Mouse (Mus musculus) G1E (cell line): ENCODE measurements around the gene Il1rl2. TPM values are rescaled to one million over a fixed set of nuclear protein-coding genes. Genes with fewer than 3 reads are reported as not detected.

Source experiments
- ATAC-seq: 2 replicates; pipeline ENCODE4 v1.8.0; 2016; ENCODE audit warnings: mild to moderate bottlenecking; ENCODE audit not compliant: insufficient number of reproducible peaks, poor library complexity, low FRiP score, severe bottlenecking; ENCODE audit errors: extremely low read depth
- DNase-seq: peaks from one replicate; pipeline ENCODE4 v3.0.0; 2012; ENCODE audit warnings: low spot score
- H3K27me3 ChIP-seq: 2 replicates; pipeline ENCODE4 v1.6.1; 2012; ENCODE audit warnings: mild to moderate bottlenecking, low read length, inconsistent platforms; ENCODE audit not compliant: insufficient read depth
- H3K36me3 ChIP-seq: replicated peaks from 2 replicates; pipeline ENCODE3; 2012; ENCODE audit warnings: mild to moderate bottlenecking, inconsistent platforms
- H3K4me1 ChIP-seq: 2 replicates; pipeline ENCODE4 v1.6.1; 2012; ENCODE audit warnings: low read depth, low read length, inconsistent platforms, mixed read lengths; ENCODE audit not compliant: insufficient read depth
- H3K4me3 ChIP-seq: 2 replicates; pipeline ENCODE4 v1.5.1; 2012; ENCODE audit warnings: low read depth, mild to moderate bottlenecking, inconsistent platforms, low read length, moderate library complexity, mixed read lengths
- H3K9me3 ChIP-seq: replicated peaks from 2 replicates; pipeline ENCODE4 v1.6.1; 2012; ENCODE audit warnings: inconsistent platforms
- CTCF ChIP-seq: IDR thresholded peaks from 2 replicates; pipeline ENCODE4 v1.5.1; 2012; ENCODE audit warnings: low read depth, low read length, inconsistent platforms, mixed read lengths
- GATA1 ChIP-seq: IDR thresholded peaks from 2 replicates; pipeline ENCODE4 v1.6.1; 2012; ENCODE audit warnings: borderline replicate concordance, low read length, inconsistent platforms, mixed read lengths
- GATA2 ChIP-seq: IDR thresholded peaks from 2 replicates; pipeline ENCODE4 v1.6.1; 2012; ENCODE audit warnings: low read depth, low read length, inconsistent platforms, borderline replicate concordance
- POLR2AphosphoS5 ChIP-seq: IDR thresholded peaks from 2 replicates; pipeline ENCODE4 v1.6.1; 2012; ENCODE audit warnings: low read depth, low read length, inconsistent platforms; ENCODE audit not compliant: insufficient replicate concordance
- TAL1 ChIP-seq: conservative IDR thresholded peaks from 2 replicates; pipeline ENCODE4 v1.6.1; 2012; ENCODE audit warnings: low read depth, low read length, inconsistent platforms, mixed read lengths
- polyA plus RNA-seq: library from polyadenylated mRNA; stranded (reverse); fragments of >175 nt; gene quantifications from 2 replicates; pipeline ENCODE4 v1.2.3, GENCODE M21; 2012
- total RNA-seq, 2 experiments: library from RNA; stranded (forward) in 1 of 2; stranded (reverse) in 1 of 2; fragments of 200-1000 nt in 1 of 2; fragments of >200 nt in 1 of 2; fragmentation: Nextera tagmentation in 1 of 2; gene quantifications; 2 replicates each; pipeline ENCODE4 v1.2.3; 2014 to 2017

Gene Il1rl2
- 0.83 and 1.2 TPM in 2 replicates for total RNA-seq (2014; fragmentation: Nextera tagmentation)
- 0.12 and 0.33 TPM in 2 replicates for total RNA-seq (2017)
- 0.02 TPM in 1 of 2 replicates, not detected in the other for polyA plus RNA-seq

GRCm38 (mm10) chr1:40324457-40324856 lies at the start of gene Il1rl2:
Gene Il1rl2 (plus strand): TSS chr1:40324610.
- no peaks in the 10 kb centered on the region for H3K36me3 ChIP-seq
- H3K9me3 ChIP-seq, result no peaks in the 10 kb centered on the region
- H3K4me3 ChIP-seq, result no peak within 1 kb of the TSS
- no peak for ATAC-seq
- H3K27me3 ChIP-seq, result peaks cover 33% of the 10 kb centered on the region
- H3K4me1 ChIP-seq, result peaks cover 30% of the 10 kb centered on the region
- TF ChIP-seq POLR2AphosphoS5 (no peak), GATA2 (no peak), TAL1 (no peak), CTCF (no peak), GATA1 (no peak)
- DNase-seq, result no peak

GRCm38 (mm10) chr1:40275285-40276013 lies 49.0 kb upstream of the Il1rl2 start:
- H3K4me1 ChIP-seq, result peaks cover 5% of the 10 kb centered on the region
- TF ChIP-seq TAL1, result no peak
- no peak for TF ChIP-seq GATA2
- no peak for TF ChIP-seq POLR2AphosphoS5
- TF ChIP-seq GATA1, result no peak
- TF ChIP-seq CTCF, result no peak
- ATAC-seq, result no peak
- no peaks in the 10 kb centered on the region for H3K9me3 ChIP-seq
- H3K4me3 ChIP-seq, result no peak overlapping the region
- peaks cover 43% of the 10 kb centered on the region for H3K27me3 ChIP-seq
- no peak for DNase-seq
- no peaks in the 10 kb centered on the region for H3K36me3 ChIP-seq

GRCm38 (mm10) chr1:40277944-40278343 lies 46.5 kb upstream of the Il1rl2 start:
- no peaks in the 10 kb centered on the region for H3K9me3 ChIP-seq
- DNase-seq (no peak), ATAC-seq (no peak)
- TF ChIP-seq CTCF, result no peak
- TF ChIP-seq TAL1, result no peak
- TF ChIP-seq POLR2AphosphoS5, result no peak
- TF ChIP-seq GATA2, result no peak
- H3K4me1 ChIP-seq, result peaks cover 4% of the 10 kb centered on the region
- no peaks in the 10 kb centered on the region for H3K36me3 ChIP-seq
- peaks cover 44% of the 10 kb centered on the region for H3K27me3 ChIP-seq
- no peak overlapping the region for H3K4me3 ChIP-seq

GRCm38 (mm10) chr1:40278720-40279119 lies 45.7 kb upstream of the Il1rl2 start:
- no peak overlapping the region for H3K4me3 ChIP-seq
- DNase-seq, result no peak
- ATAC-seq, result no peak
- TF ChIP-seq GATA2 (no peak), CTCF (no peak), POLR2AphosphoS5 (no peak)
- H3K4me1 ChIP-seq, result peaks cover 4% of the 10 kb centered on the region
- peaks cover 44% of the 10 kb centered on the region for H3K27me3 ChIP-seq
- no peaks in the 10 kb centered on the region for H3K36me3 ChIP-seq
- no peaks in the 10 kb centered on the region for H3K9me3 ChIP-seq

GRCm38 (mm10) chr1:40279182-40279743 lies 45.1 kb upstream of the Il1rl2 start:
- H3K9me3 ChIP-seq, result no peaks in the 10 kb centered on the region
- no peak for ATAC-seq

GRCm38 (mm10) chr1:40281950-40282349 lies 42.5 kb upstream of the Il1rl2 start:
- no peaks in the 10 kb centered on the region for H3K9me3 ChIP-seq
- H3K27me3 ChIP-seq, result peaks cover 32% of the 10 kb centered on the region
- peaks cover 6% of the 10 kb centered on the region for H3K4me1 ChIP-seq
- H3K4me3 ChIP-seq, result no peak overlapping the region
- H3K36me3 ChIP-seq, result no peaks in the 10 kb centered on the region
- TF ChIP-seq CTCF, result no peak
- no peak for TF ChIP-seq POLR2AphosphoS5
- TF ChIP-seq TAL1, result no peak
- no peak for TF ChIP-seq GATA2
- no peak for TF ChIP-seq GATA1
- no peak for DNase-seq
- ATAC-seq, result no peak

More at GRCm38 (mm10) chr1:40279182-40279743, 45.1 kb upstream of the Il1rl2 start:
- peaks cover 45% of the 10 kb centered on the region for H3K27me3 ChIP-seq
- no peak for TF ChIP-seq GATA1
- TF ChIP-seq GATA2, result no peak
- no peak for TF ChIP-seq TAL1
- TF ChIP-seq POLR2AphosphoS5, result no peak
- TF ChIP-seq CTCF, result no peak
- no peaks in the 10 kb centered on the region for H3K36me3 ChIP-seq
- H3K4me3 ChIP-seq, result no peak overlapping the region
- DNase-seq, result no peak
- peaks cover 5% of the 10 kb centered on the region for H3K4me1 ChIP-seq
